Mouse (Mus musculus) CD4-positive helper T cell, adult 2 months (primary cell): ENCODE measurements around the gene Olfr631.
"Not testable (repeated sequence)": the region's sequence is repeated elsewhere in the genome, so short reads cannot be mapped to it uniquely, and the experiment has no call there.

Source experiments
- DNase-seq: peaks from one replicate; pipeline ENCODE4 v3.0.0-alpha.2; 2012; ENCODE audit warnings: low read depth, missing footprints, low spot score

The Olfr631 gene

GRCm38 (mm10) chr7:103928525-103928924 lies at the start of gene Olfr631:
Gene Olfr631, plus strand, starts transcription at chr7:103928825.
- no peak for DNase-seq

- DNase-seq: no peak
Measured at GRCm38 (mm10) chr7:103886152-103886551, 42.5 kb upstream of the Olfr631 start, which contains the start of gene Olfr66. Gene Olfr66, minus strand, starts transcription at chr7:103886252.

GRCm38 (mm10) chr7:103894385-103894784 lies 34.2 kb upstream of the Olfr631 start, which contains the start of gene Olfr64:
Gene Olfr64, minus strand, starts transcription at chr7:103894485.
- no peak for DNase-seq

- no peak for DNase-seq
Measured at GRCm38 (mm10) chr7:103903187-103903586, 25.4 kb upstream of the Olfr631 start, which contains the start of gene Olfr65. Gene Olfr65, plus strand, starts transcription at chr7:103903487.

- no peak for DNase-seq
Measured at GRCm38 (mm10) chr7:103910047-103910446, 18.6 kb upstream of the Olfr631 start.

GRCm38 (mm10) chr7:103912969-103913511 lies 15.6 kb upstream of the Olfr631 start:
- peak; percentile 6 for DNase-seq

- DNase-seq: no peak
Measured at GRCm38 (mm10) chr7:103915338-103915737, 13.3 kb upstream of the Olfr631 start.

- no peak for DNase-seq
Measured at GRCm38 (mm10) chr7:103934264-103934663, 5.6 kb downstream of the Olfr631 start, which contains the start of gene Olfr632. Gene Olfr632, plus strand, starts transcription at chr7:103934347.

GRCm38 (mm10) chr7:103942730-103943129 lies 14.1 kb downstream of the Olfr631 start:
- DNase-seq: peak; percentile 48

GRCm38 (mm10) chr7:103944137-103944536 lies 15.5 kb downstream of the Olfr631 start, which contains the start of gene Olfr633:
Gene Olfr633, plus strand, starts transcription at chr7:103944437.
- no peak for DNase-seq

GRCm38 (mm10) chr7:103966873-103967272 lies 38.2 kb downstream of the Olfr631 start:
- not testable (repeated sequence) for DNase-seq

- no peak for DNase-seq
Measured at GRCm38 (mm10) chr7:103970852-103971251, 42.2 kb downstream of the Olfr631 start, which contains the start of gene Olfr635. Gene Olfr635, plus strand, starts transcription at chr7:103971152.

GRCm38 (mm10) chr7:103971782-103972181 lies 43.2 kb downstream of the Olfr631 start:
- DNase-seq: no peak
